Mouse (Mus musculus): Measurements from ENCODE around the gene Myl6b. TPM values are rescaled to one million over a fixed set of nuclear protein-coding genes. Genes with fewer than 3 reads are reported as not detected.

Myl6b gene
- 10 to 100 TPM; 30.9 to 34.1 TPM for total RNA-seq (2021)

DNA sequence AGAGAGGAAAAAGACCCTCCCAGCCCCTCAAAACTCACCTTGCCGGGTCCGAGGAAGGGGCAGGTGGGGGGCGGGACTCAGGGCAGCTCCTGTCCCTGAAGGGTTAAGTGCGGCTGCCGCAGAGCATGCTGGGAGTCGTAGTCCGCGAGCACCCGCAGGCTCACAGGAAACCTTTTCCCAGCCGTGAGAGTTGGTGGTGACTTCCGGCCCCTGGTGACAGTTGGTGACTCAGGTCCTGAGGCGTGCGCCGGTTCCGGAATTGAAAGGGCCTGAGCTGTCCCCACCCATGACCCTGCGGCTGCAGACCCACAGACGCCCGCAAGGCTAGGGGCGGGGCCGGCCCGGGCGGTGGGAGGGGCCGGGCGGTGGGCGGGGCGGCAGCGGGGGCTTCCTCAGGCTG lies at the start of gene Myl6b:
Myl6b (minus strand) TSS at position 96 of the 400 bp plus-strand sequence.
- DNase-seq (ENCODE audit: extremely low spot score in 1 of 2, low spot score in 2 of 2) = peak; percentile 96 to 98
- intact Hi-C loops (cut with DNase I) = no loop called here

DNA sequence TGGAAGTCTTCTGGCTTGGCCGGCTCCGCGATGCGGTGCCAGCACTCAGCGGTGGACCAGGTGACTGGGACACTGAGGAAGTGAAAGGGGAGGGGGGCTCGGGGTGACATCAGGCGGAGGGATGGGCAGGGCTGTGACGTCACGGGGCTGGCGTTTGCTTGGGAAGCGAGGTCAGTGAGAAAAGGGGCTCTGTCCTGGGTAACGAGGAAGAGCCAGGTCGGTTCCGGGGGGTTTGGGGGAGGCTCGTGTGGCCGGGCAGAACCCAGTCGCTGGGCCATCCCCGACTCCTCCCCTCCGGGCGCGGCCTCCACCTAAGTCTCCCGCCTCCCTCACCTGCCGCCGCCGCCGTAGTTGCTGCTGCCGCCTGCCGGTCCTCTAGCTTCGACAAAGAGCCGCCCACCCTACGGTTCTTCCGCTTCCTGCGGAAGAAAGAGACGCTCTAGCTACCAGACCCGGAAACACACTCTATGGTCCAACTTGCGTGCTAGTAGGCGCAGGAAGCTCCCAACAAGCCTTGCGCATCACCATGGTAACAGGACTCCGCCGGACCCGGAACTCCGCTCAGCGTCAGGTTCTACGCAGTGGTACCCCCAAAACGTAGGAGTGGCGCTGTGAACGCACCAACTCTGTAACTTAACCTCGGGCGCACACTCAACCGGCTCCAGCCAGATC lies 49.0 kb upstream of the Myl6b start, which contains the start of gene Zc3h10:
Zc3h10 (minus strand) TSS at position 414 of the 672 bp plus-strand sequence.
- intact Hi-C loops (cut with DNase I) = loop anchor here (5.0 kb wide), 1 partner anchor 55 kb away; the partner anchor contains the start of gene Myl6
- peak; percentile 95 to 97 for DNase-seq (ENCODE audit: extremely low spot score in 1 of 2, low spot score in 2 of 2)

DNA sequence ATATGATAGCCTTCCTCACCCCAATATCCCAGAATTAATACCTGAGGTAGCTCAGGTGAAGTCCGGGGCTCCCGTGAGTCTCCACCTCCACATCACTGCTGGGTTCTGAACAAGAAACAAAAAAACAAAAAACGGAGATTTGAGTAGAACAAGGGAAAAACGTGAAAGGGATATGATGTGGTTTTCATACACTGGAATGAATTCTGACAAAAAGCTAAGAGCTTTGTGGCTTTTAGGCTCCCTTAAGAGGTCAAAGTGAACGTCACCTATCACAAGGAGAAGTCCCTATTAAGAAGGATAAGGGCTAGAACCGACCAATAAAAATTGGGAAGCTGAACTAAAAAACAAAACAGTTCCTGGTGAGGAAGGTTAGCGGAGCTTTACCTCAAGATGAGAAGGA lies 48.3 kb upstream of the Myl6b start:
- no peak for DNase-seq (ENCODE audit: extremely low spot score in 1 of 2, low spot score in 2 of 2)

GRCm38 (mm10) chr10:128546361-128546760 lies 47.9 kb upstream of the Myl6b start:
- no peak for DNase-seq (ENCODE audit: extremely low spot score in 1 of 2, low spot score in 2 of 2)
- intact Hi-C loops (cut with DNase I) = loop anchor here (5.0 kb wide), 1 partner anchor 54 kb away; the partner anchor contains the start of gene Myl6

More for the DNA sequence above, 48.3 kb upstream of the Myl6b start:
- intact Hi-C loops (cut with DNase I) = loop anchor here (5.0 kb wide), 1 partner anchor 54 kb away; the partner anchor contains the start of gene Myl6

DNA sequence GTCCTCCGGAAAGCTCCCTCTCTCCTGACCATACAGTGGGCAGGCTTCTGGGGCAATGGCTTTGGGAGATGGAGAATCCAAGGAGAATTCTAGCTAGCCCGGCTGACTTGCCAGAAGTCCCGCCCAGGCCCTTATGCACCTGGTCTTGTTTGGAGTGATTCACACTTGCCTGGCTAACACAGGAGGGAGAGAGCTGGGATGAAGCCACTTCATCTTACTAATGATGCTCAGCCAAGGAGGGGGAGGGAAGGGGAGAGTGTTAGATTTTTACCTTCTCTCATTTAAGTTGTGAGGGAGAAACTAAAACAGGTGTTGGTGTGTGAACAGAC lies 47.0 kb upstream of the Myl6b start:
- no peak for DNase-seq (ENCODE audit: extremely low spot score in 1 of 2, low spot score in 2 of 2)
- intact Hi-C loops (cut with DNase I) = loop anchor here (5.0 kb wide), 1 partner anchor 53 kb away; the partner anchor contains the start of gene Myl6

DNA sequence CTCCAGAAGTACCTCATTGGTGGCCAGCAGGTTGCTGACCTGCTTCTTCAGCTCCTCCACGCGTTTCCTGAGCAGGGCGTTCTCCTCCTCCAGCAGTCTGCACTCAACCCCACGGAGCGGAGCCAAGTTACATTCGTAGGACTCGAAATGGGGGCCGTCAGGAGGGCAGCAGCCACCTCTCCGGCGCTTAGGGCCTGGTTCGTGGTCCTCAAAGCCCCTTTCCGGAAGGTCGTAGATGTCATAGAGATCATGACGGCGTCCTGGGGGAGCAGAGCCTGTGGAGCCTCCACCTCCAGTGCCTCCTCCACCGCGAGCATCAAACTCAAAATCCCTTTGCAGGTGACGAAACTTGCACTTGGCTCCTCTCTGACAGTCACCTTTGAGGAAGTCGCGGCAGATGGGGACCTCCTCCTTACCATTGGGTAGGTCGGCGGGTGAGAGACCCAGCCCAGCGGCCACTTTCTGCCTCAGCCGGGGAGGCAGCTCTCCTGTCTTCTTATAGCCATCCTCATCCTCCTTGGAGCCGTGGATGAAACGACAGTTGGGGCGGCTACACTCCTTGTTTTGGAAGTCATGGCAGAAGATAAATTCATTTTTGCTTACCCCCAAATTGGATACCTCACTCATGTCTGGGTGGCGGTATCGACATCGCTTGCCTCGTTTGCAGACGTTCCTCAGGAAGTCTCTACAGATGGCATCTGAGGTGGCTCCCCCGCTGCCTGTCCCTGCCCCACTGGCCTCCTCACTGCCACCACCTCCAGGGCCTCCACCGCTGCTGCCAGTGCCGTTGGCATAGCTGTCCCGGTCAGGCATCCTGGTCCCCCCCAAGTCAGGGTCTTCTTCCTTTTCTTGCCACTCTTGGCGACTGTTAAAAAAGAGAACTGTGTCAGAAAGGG lies 46.4 kb upstream of the Myl6b start:
- intact Hi-C loops (cut with DNase I) = loop anchor here (5.0 kb wide), 1 partner anchor 53 kb away; the partner anchor contains the start of gene Myl6
- no peak for DNase-seq (ENCODE audit: extremely low spot score in 1 of 2, low spot score in 2 of 2)

GRCm38 (mm10) chr10:128544151-128544657 lies 45.7 kb upstream of the Myl6b start:
- peak in 1 of 2 experiments; percentile 48 for DNase-seq (ENCODE audit: extremely low spot score in 1 of 2, low spot score in 2 of 2)
- intact Hi-C loops (cut with DNase I) = no loop called here

GRCm38 (mm10) chr10:128543100-128543499 lies 44.6 kb upstream of the Myl6b start:
- intact Hi-C loops (cut with DNase I) = no loop called here

DNA sequence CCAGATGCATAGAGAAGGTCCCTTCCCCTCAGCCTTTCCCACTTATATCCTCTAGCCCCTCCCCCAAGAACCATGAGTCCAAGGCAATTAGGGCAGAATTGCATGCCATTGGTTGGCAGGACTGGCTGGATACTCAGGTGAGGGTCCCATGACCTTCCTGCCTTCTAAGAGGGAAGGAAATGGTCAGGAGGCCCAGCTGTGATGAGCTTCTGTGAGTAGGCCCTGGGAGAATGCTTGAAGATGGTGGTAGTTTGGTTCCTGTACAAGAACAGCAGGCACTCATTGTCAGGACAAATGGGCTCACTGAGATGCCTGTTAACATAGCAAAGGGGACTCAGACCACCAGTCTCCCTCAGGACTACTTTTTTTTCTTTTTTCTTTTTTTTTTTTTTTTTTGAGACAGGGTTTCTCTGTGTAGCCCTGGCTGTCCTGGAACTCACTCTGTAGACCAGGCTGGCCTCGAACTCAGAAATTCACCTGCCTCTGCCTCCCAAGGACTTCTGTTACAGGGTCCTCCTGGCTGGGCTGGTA lies 39.9 kb upstream of the Myl6b start:
- intact Hi-C loops (cut with DNase I) = no loop called here

More at GRCm38 (mm10) chr10:128543100-128543499, 44.6 kb upstream of the Myl6b start:
- no peak for DNase-seq (ENCODE audit: extremely low spot score in 1 of 2, low spot score in 2 of 2)

GRCm38 (mm10) chr10:128536266-128536940 lies 37.9 kb upstream of the Myl6b start:
- intact Hi-C loops (cut with DNase I) = no loop called here
- peak; percentile 88 for DNase-seq (ENCODE audit: extremely low spot score in 1 of 2, low spot score in 2 of 2)

More for the DNA sequence above, 39.9 kb upstream of the Myl6b start:
- no peak for DNase-seq (ENCODE audit: extremely low spot score in 1 of 2, low spot score in 2 of 2)

DNA sequence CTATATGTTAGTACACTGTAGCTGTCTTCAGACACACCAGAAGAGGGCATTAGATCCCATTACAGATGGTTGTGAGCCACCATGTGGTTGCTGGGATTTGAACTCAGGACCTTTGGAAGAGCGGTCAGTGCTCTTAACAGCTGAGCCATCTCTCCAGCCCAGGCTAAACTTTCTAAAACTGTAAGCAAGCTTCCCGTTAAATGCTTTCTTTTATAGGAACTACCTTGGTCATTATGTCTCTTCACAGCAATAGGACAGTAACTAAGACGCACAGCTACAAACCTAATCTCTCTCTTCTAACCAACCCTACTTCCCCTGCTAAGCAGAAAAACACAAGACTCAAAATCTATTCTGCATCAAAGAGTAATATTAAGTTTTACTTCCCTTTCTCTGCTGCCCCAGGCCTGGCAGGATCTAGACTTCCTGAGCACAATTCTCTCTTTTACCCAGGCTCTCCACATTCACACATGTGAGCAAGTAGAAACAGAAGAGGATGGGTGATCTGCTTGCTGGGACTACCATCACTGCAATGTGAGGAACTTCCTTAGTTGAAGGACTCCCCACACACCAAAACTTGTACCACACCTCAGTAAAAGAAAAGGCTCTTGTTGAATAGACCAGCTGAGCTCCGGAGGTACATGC lies 37.3 kb upstream of the Myl6b start:
- no peak for DNase-seq (ENCODE audit: extremely low spot score in 1 of 2, low spot score in 2 of 2)
- intact Hi-C loops (cut with DNase I) = no loop called here

GRCm38 (mm10) chr10:128535206-128535605 lies 36.7 kb upstream of the Myl6b start:
- intact Hi-C loops (cut with DNase I) = no loop called here
- DNase-seq (ENCODE audit: extremely low spot score in 1 of 2, low spot score in 2 of 2) = no peak

DNA sequence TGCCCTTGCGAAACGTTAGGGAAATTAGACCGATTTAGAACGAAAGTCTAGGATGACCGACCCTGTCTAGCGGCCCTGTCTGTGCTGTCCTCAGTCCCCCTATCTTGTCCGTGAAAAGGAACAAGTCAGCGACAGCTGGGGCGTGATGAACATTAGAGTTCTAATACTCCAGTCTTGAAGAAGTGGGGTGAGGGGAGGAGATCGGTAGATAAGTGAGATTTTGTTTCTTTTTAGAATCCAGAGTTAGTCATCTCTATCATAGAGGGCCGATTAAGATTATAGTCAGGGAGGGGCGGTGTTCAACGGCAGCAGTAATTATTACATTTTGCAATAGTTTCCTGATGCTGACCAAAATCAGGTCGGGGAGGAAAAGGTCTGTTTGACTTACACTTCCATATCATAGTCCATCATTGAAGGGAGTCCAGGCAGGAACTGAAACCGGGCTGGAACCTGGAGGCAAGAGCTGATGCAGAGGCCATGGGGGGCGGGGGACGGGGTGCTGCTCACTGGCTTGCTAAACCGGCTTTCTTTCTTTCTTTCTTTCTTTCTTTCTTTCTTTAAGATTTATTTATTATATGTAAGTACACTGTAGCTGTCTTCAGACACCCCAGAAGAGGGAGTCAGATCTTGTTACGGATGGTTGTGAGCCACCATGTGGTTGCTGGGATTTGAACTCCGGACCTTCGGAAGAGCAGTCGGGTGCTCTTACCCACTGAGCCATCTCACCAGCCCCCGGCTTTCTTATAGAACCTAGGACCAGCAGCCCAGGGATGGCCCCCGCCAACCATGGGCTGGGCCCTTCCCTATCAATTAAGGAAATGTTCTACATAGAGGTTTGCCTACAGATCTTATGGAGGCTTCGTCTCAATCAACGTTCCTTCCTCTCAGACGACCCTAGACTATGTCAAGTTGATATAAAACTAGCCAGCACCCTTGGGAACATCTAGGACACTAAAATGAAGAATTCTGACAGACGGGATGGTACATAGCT lies 28.2 kb upstream of the Myl6b start:
- intact Hi-C loops (cut with DNase I) = loop anchor here (5.0 kb wide), 1 partner anchor 34 kb away; the partner anchor contains the start of gene Myl6
- DNase-seq (ENCODE audit: extremely low spot score in 1 of 2, low spot score in 2 of 2) = no peak

GRCm38 (mm10) chr10:128525671-128526308 lies 27.3 kb upstream of the Myl6b start, which contains the start of gene Esyt1:
Esyt1 (minus strand) TSS chr10:128525871.
- DNase-seq (ENCODE audit: extremely low spot score in 1 of 2, low spot score in 2 of 2) = peak; percentile 92 to 96
- intact Hi-C loops (cut with DNase I) = loop anchor here (5.0 kb wide), 1 partner anchor 33 kb away; the partner anchor contains the start of gene Myl6

- intact Hi-C loops (cut with DNase I) = loop anchor here (5.0 kb wide), 1 partner anchor 33 kb away; the partner anchor contains the start of gene Myl6
- DNase-seq (ENCODE audit: extremely low spot score in 1 of 2, low spot score in 2 of 2) = peak in 1 of 2 experiments; percentile 77
These were observed 26.5 kb upstream of the Myl6b start for GRCm38 (mm10) chr10:128524732-128525662.

Data from left cerebral cortex, postnatal 10 days (tissue).